Mouse (Mus musculus): ENCODE results near the gene Zfp507. TPM values are rescaled to one million over a fixed set of nuclear protein-coding genes. Genes with fewer than 3 reads are reported as not detected.

Zfp507 gene
- polyA plus RNA-seq, 1 experiment from 2014 or later, result 12.2 TPM

DNA sequence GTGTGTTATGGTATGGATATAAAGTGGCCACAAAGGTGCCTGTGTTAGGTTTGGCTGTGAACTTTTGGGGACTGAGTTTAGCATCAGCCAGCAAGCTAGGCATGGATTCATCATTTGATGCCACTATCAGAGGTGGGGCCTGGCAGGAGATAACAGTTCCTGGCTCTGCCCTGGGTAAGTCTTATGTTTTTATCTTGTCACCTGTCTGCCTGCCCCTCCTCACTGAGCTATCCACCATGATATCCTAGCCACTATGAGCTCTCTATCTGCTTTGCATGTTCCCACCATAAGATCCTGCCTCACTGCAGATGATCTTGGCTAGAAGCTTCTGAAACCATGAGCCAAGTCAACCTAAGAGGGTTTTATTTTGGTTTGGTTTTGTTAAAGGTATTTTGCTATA is 31.7 kb downstream of the Zfp507 start:
- Histone ChIP-seq H3K27ac (no peak overlapping the region), H3K27me3 (ENCODE audit: insufficient read depth, low read length) (no peaks in the 10 kb centered on the region), H3K4me3 (replicated peaks; ENCODE audit: low read depth, low read length) (no peak overlapping the region), H3K36me3 (ENCODE audit: insufficient read depth, low read length) (peaks cover 32% of the 10 kb centered on the region), H3K9ac (ENCODE audit: low read depth, low read length) (no peak overlapping the region), H3K4me2 (ENCODE audit: low read length) (no peak overlapping the region), H3K9me3 (replicated peaks; ENCODE audit: low read length) (no peaks in the 10 kb centered on the region), H3K4me1 (replicated peaks; ENCODE audit: insufficient read depth, low read length) (no peaks in the 10 kb centered on the region)
- TF ChIP-seq CTCF (IDR thresholded peaks at IDR 0.05; ENCODE audit: low read depth), result no peak
- DNase-seq (ENCODE audit: low spot score) (no peak), ATAC-seq (replicated peaks; ENCODE audit: low FRiP score, low read depth) (no peak)

GRCm38 (mm10) chr7:35770122-35770521 is 32.7 kb downstream of the Zfp507 start:
- Histone ChIP-seq H3K9ac (ENCODE audit: low read depth, low read length) (no peak overlapping the region), H3K27me3 (ENCODE audit: insufficient read depth, low read length) (no peaks in the 10 kb centered on the region), H3K27ac (no peak overlapping the region), H3K9me3 (replicated peaks; ENCODE audit: low read length) (no peaks in the 10 kb centered on the region), H3K4me3 (replicated peaks; ENCODE audit: low read depth, low read length) (no peak overlapping the region), H3K4me1 (replicated peaks; ENCODE audit: insufficient read depth, low read length) (no peaks in the 10 kb centered on the region), H3K4me2 (ENCODE audit: low read length) (no peak overlapping the region), H3K36me3 (ENCODE audit: insufficient read depth, low read length) (peaks cover 22% of the 10 kb centered on the region)
- ATAC-seq (replicated peaks; ENCODE audit: low FRiP score, low read depth) (no peak), DNase-seq (ENCODE audit: low spot score) (no peak)
- no peak for TF ChIP-seq CTCF (IDR thresholded peaks at IDR 0.05; ENCODE audit: low read depth)
- 86% methylated on average over 7 of the region's 7 CpGs for WGBS

DNA sequence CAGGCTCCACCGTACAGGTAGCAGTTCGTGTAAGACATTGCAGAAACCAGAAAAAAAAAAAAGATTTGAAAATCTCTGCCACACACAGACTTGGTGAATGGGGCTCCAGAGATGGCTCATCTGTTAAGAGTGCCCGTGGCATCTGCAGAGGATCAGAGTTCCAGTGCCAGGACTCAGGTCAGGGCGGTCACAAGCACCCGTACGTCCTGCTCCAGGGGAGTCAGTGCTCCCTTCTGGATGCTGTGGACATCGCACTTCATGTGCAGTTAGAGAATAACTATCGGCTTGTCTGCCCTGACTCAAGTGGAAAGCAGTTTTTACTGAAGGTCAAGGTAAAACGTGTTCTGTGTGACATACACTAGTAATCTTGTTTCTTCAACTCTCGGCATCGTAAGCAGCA is 38.3 kb downstream of the Zfp507 start:
- no peaks in the 10 kb centered on the region for H3K4me1 ChIP-seq (replicated peaks; ENCODE audit: insufficient read depth, low read length)
- H3K27me3 ChIP-seq (ENCODE audit: insufficient read depth, low read length), result no peaks in the 10 kb centered on the region
- TF ChIP-seq CTCF (IDR thresholded peaks at IDR 0.05; ENCODE audit: low read depth), result no peak
- H3K36me3 ChIP-seq (ENCODE audit: insufficient read depth, low read length), result no peaks in the 10 kb centered on the region
- no peak overlapping the region for H3K27ac ChIP-seq
- no peaks in the 10 kb centered on the region for H3K9me3 ChIP-seq (replicated peaks; ENCODE audit: low read length)
- ATAC-seq (replicated peaks; ENCODE audit: low FRiP score, low read depth) (no peak), DNase-seq (ENCODE audit: low spot score) (no peak)
- no peak overlapping the region for H3K9ac ChIP-seq (ENCODE audit: low read depth, low read length)
- WGBS, result 86% methylated on average over 11 of the region's 11 CpGs
- H3K4me3 ChIP-seq (replicated peaks; ENCODE audit: low read depth, low read length), result no peak overlapping the region
- no peak overlapping the region for H3K4me2 ChIP-seq (ENCODE audit: low read length)

GRCm38 (mm10) chr7:35761801-35762200 is 41.0 kb downstream of the Zfp507 start:
- no peak overlapping the region for H3K4me3 ChIP-seq (replicated peaks; ENCODE audit: low read depth, low read length)
- H3K4me2 ChIP-seq (ENCODE audit: low read length), result no peak overlapping the region
- H3K4me1 ChIP-seq (replicated peaks; ENCODE audit: insufficient read depth, low read length), result no peaks in the 10 kb centered on the region
- no peaks in the 10 kb centered on the region for H3K27me3 ChIP-seq (ENCODE audit: insufficient read depth, low read length)
- 69% methylated on average over 5 of the region's 5 CpGs for WGBS
- no peak for ATAC-seq (replicated peaks; ENCODE audit: low FRiP score, low read depth)
- H3K9ac ChIP-seq (ENCODE audit: low read depth, low read length), result no peak overlapping the region
- H3K36me3 ChIP-seq (ENCODE audit: insufficient read depth, low read length), result no peaks in the 10 kb centered on the region
- no peak overlapping the region for H3K27ac ChIP-seq
- no peaks in the 10 kb centered on the region for H3K9me3 ChIP-seq (replicated peaks; ENCODE audit: low read length)
- no peak for TF ChIP-seq CTCF (IDR thresholded peaks at IDR 0.05; ENCODE audit: low read depth)
- DNase-seq (ENCODE audit: low spot score), result no peak

- H3K4me2 ChIP-seq (ENCODE audit: low read length), result no peak overlapping the region
- H3K27ac ChIP-seq, result no peak overlapping the region
- WGBS, result 19% methylated on average over 2 of the region's 2 CpGs
- DNase-seq (ENCODE audit: low spot score) (no peak), ATAC-seq (replicated peaks; ENCODE audit: low FRiP score, low read depth) (no peak)
- no peaks in the 10 kb centered on the region; the same call in 1 of the 2 replicates for H3K9me3 ChIP-seq (replicated peaks; ENCODE audit: low read length)
- H3K36me3 ChIP-seq (ENCODE audit: insufficient read depth, low read length), result no peaks in the 10 kb centered on the region
- no peak overlapping the region for H3K9ac ChIP-seq (ENCODE audit: low read depth, low read length)
- H3K4me1 ChIP-seq (replicated peaks; ENCODE audit: insufficient read depth, low read length), result no peaks in the 10 kb centered on the region
- H3K4me3 ChIP-seq (replicated peaks; ENCODE audit: low read depth, low read length), result no peak overlapping the region
- H3K27me3 ChIP-seq (ENCODE audit: insufficient read depth, low read length), result no peaks in the 10 kb centered on the region
- TF ChIP-seq CTCF (IDR thresholded peaks at IDR 0.05; ENCODE audit: low read depth), result peak; percentile 64
These were observed 43.2 kb downstream of the Zfp507 start for GRCm38 (mm10) chr7:35759602-35760001.

DNA sequence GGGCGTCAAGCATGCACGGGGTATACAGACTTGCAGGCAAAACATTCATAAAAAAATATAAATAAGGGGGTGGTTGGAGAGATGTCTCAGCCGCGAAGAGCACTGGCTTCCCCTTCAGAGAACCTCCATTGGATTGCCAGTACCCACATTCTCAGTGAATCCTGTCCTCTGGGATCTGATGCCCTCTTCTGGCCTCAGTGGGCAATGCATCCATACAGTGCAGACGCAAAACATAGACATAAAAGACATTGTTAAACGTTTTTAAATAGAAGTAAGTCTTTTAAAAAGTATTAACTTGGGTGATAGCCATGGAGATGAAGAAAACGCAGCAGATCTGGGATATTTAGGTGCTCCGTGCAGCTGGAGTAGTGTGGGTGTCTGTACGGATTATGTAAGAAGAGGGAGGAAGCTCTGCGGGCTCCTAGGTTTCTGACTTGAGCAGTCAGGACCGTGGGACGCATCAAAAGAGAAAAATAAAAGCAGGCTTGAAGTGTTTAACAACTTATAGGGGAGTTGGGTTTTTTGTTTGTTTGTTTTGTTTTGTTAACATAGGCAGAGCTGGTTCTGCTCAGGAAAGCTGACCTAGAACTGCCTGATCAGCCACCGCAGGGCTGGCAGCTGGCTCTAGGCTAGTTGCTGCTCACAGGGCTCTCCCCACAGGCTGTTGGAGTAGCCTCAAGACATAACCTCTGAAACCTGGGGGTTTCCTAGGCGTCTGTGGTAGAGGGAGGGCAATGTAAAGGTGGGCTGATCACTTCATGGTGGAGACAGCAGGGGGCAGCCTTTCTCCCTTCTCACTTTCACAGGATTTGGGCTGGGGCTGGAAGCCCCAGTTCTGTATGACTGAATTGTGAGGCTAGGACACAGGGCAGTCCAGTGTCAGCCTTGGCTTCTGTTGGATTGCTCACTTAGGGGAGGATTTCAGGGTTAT is 46.0 kb downstream of the Zfp507 start:
- H3K4me2 ChIP-seq (ENCODE audit: low read length), result no peak overlapping the region
- H3K27me3 ChIP-seq (ENCODE audit: insufficient read depth, low read length), result no peaks in the 10 kb centered on the region
- no peak overlapping the region for H3K4me3 ChIP-seq (replicated peaks; ENCODE audit: low read depth, low read length)
- TF ChIP-seq CTCF (IDR thresholded peaks at IDR 0.05; ENCODE audit: low read depth), result peak; percentile 59
- H3K27ac ChIP-seq, result no peak overlapping the region
- no peak for ATAC-seq (replicated peaks; ENCODE audit: low FRiP score, low read depth)
- no peaks in the 10 kb centered on the region for H3K4me1 ChIP-seq (replicated peaks; ENCODE audit: insufficient read depth, low read length)
- no peak for DNase-seq (ENCODE audit: low spot score)
- no peaks in the 10 kb centered on the region; the same call in 1 of the 2 replicates for H3K9me3 ChIP-seq (replicated peaks; ENCODE audit: low read length)
- WGBS, result 47% methylated on average over 14 of the region's 14 CpGs
- no peak overlapping the region for H3K9ac ChIP-seq (ENCODE audit: low read depth, low read length)
- no peaks in the 10 kb centered on the region for H3K36me3 ChIP-seq (ENCODE audit: insufficient read depth, low read length)
